Mouse (Mus musculus): ENCODE measurements around the gene Tnfaip8l3. TPM values are rescaled to one million over a fixed set of nuclear protein-coding genes. Genes with fewer than 3 reads are reported as not detected.
"Not testable (repeated sequence)": the region's sequence is repeated elsewhere in the genome, so short reads cannot be mapped to it uniquely, and the experiment has no call there.

Gene Tnfaip8l3
- under 1 TPM; 0.10 to 0.11 TPM for total RNA-seq (2021)
- long read RNA-seq, experiment 1 = 0 reads
- long read RNA-seq, experiment 2 = 0 reads

GRCm38 (mm10) chr9:54068032-54068649 lies at the start of gene Tnfaip8l3:
Gene Tnfaip8l3, minus strand, starts transcription at chr9:54068388.
- peak; percentile 28 for DNase-seq

GRCm38 (mm10) chr9:54112726-54113125 lies 44.5 kb upstream of the Tnfaip8l3 start:
- no peak for DNase-seq

- DNase-seq = no peak
Measured at GRCm38 (mm10) chr9:54098636-54099035, 30.4 kb upstream of the Tnfaip8l3 start.

- DNase-seq = no peak
Measured at GRCm38 (mm10) chr9:54097091-54097490, 28.9 kb upstream of the Tnfaip8l3 start.

GRCm38 (mm10) chr9:54084245-54084644 lies 16.1 kb upstream of the Tnfaip8l3 start:
- DNase-seq = no peak

DNA sequence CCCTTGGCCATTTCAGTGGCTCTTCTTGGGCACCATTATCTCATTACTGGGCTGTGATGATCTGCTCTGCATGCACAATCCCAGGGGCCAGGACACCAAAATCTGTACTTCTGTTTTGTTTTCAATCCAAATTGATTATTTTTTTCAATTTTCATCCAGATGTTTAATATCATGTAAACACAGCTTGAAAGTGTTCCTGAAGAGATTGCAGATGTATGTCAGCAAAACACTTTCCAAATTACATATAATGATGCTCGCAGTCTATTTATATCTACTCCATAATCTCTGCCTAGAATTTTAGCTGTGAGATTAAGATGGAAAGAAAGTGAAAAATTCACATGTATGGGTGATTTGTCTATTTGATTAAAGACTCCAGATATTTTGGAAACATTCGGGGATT lies 9.6 kb upstream of the Tnfaip8l3 start:
- DNase-seq = no peak

DNA sequence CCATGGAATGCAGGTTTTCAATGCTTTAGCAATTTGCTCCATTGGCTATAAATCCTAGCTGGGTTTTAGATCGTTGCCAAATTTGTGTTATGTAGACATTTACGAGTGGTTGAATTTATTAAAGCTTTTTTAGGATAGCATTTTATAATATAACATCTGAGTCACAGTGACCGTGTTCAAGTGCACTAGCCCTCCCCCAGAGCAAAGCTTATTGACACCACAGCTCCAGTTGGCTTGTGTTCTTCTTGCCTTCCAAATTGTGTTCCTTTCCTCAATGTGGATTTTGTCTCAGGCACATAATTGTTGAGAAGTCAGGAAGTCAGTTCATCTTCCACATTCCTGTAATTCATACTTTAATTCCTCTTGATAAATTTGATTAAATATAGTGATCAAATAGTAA lies 6.7 kb upstream of the Tnfaip8l3 start:
- DNase-seq = no peak

DNA sequence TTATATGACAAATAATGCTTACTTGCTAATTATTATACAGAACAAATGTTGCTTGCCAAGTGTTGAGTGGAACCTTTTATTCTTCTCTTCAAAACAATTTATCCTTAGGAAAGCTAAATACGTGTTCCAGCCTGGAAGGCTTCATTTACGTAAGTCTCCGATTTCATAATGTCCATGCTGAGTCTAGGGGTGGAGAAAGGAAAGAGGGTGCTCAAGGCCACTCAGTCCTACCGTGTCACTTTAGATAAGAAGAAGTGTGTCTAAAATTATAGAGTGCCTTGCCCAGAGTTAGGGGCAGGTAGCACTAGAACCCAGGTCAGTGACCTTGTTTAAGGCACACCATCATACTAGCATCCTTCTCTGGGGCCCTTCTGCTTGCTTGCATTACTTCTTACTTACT lies 5.5 kb upstream of the Tnfaip8l3 start:
- DNase-seq = no peak

DNA sequence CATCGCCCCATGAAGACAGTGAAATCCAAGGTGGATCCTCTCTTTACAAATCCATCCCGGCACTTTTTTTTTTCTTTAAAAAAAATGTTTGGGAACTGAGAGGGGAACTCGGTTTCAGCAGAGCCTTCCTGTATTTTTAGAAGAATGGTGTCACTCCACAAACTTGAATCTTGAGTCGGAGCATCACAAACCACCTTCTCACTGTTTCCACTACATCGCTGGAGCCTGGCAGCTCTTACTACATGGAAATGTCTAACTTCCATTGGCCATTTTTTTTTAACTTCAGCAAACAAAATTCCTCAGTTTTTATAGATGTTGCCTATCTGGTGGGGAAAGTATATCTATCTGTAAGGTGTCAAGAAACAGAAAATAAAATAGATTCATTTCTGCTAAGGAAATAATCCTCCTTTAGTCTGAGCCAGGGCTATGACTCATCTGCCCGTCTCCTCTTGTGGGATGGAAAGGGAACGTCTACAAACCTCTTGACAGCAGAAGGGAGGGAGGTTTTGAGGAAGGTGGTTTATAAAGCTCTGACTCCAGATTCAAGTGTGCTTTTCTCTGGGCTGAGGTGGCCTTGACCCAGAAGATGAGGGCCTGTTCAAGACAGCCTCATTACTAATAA lies 3.4 kb upstream of the Tnfaip8l3 start:
- no peak for DNase-seq

DNA sequence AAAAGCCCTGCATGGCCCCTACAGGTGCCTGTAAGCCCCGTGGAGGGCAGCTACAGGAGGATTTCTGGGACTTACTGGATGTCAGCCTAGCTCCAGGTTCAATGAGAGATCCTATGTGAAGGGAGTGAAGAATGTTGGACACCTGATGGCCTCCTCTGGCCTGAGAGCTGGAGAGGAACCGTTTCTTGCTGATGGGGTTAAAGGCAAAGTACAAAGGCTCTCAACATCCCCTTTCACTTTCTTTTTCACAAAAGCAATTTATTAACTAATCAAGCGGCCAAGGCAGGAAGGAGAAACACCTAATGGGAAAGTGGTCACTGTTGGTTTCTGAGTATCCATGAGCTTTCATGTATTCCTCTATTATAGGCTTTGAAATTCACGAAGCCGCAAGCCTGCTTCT lies 1.0 kb upstream of the Tnfaip8l3 start:
- no peak for DNase-seq

GRCm38 (mm10) chr9:54068777-54069176 lies 589 bp upstream of the Tnfaip8l3 start:
- DNase-seq = peak; percentile 67

DNA sequence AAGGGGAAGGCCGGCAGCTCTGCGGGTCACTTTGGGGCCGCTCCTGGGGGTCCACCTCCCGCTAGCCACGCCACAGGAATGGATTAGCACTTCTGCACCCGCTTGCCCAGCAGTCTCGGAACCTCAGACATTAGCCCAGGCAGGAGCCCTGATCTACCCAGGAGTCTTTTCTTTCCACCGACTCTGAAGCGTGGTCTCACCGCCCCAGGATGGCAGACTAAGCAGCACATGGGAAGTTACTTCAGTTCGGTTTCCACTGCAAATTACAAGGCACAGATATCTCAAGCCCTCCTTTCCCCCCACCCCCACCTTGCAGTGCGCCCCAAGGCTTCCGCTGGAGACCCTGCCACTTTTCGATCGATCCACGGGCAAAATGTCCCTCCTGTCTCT lies 551 bp downstream of the Tnfaip8l3 start:
- DNase-seq = no peak

DNA sequence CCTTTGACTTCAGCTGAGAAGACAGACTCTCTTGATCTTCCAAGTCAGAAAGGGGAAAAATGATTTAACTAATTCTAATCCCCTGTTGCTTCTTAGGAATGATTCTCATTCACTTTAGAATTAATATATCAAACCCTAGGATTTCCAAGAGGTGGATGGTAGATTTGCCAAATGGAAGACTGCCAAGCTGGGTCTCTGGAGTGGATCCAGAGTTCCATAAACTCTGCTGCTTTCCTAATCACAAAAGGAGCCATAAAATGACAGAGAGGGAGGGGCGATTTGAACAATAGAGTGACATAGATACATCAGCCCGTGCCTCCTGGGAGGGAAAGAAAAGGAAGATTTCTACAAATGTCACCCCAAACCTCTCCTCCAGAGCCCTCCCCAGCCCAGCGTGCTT lies 3.4 kb downstream of the Tnfaip8l3 start:
- no peak for DNase-seq

DNA sequence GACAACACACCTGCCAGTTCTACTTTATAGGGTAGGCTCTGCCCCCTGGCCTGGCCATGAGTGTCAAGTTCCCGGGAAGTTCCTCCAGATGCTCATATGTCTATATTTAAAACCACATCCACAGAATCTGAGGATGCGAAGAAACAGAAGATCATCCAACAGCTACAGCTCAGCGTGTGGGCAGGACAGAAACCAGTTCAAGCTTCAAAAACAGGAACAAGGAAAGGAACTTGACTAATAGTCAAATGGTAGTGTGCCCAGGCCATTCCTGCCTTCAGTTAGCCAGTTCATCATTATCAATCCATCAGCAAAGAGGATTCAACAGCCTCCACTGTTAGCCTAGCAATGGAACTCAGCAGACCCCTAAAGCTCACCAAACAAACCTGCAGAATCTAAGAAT lies 4.5 kb downstream of the Tnfaip8l3 start:
- no peak for DNase-seq

DNA sequence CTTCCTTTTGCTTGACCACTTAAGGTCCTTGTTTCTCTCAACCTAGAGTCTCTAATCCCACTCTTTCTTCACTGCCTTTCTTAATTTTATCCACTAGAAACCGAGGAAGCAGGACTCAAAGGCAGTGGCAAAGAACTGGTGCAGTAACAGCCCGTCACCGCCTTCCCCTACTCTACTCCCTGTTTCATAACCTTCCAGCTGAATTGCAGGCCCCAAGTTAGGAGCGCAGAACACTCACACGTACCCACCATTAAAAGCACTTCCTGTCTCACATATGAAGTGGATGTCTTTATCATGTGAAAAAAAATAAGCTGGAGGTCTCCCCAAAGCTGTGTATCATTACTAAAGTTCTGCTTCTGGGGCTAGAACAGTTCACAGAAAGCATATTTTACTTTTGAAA lies 6.5 kb downstream of the Tnfaip8l3 start:
- DNase-seq = no peak

DNA sequence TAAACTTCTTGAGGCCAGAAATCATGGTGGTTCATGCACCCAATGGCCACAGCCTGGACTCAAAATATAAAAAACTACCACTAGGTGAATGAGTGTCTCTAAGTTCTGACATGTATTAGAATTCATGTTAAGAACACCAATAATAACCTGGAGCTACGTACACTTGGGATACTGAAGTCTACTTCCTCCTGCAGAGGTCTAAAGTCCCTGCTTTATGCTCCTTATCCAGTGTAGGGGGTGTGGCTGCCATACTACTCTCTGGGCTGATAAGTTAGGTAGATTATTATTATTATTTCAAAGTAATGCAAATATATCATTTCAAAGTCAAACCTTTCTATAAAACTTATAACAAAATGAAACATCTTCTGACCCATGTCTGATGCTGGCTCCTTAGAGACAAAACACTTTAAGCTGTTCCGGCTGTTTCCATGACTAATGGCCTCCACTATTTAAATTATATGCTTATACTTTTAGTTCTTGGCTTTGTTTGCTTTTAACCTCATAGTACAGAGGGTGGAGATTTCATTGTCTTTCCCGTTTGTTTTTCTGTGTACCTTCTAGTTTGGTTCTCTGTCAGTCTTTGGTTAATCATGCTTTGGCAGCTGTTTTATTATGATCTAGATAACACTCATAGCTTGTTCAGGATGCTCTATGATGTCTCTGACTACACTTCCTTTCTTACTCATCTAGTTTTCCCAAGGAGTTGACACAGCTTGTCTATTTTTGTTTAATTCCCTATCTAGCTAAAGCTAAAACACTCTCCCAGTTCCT lies 16.7 kb downstream of the Tnfaip8l3 start:
- DNase-seq = no peak

GRCm38 (mm10) chr9:54048978-54049377 lies 19.2 kb downstream of the Tnfaip8l3 start:
- DNase-seq = no peak

- DNase-seq = no peak
Measured at GRCm38 (mm10) chr9:54043067-54043466, 25.1 kb downstream of the Tnfaip8l3 start.

DNA sequence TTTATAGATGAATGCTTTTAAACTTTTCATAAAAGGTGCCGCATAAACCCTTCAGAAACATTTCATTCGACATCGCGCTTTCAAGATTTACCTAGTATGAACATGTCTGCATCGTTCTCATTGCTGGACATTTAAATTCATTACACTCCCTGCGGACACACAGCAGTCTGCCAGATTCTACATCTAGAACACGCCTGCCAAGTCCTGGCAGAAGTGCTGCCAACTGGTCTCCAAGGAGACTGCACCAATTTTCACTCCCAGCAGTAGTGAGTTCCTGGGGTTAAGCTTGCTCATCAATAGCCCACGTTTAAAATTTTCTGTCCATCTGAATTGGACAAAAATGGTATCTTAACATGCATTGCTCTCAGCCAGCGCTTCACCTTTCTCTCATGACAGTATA lies 30.5 kb downstream of the Tnfaip8l3 start:
- DNase-seq = no peak

GRCm38 (mm10) chr9:54034691-54035090 lies 33.5 kb downstream of the Tnfaip8l3 start:
- DNase-seq = no peak

- DNase-seq = no peak
Measured at GRCm38 (mm10) chr9:54022795-54023194, 45.4 kb downstream of the Tnfaip8l3 start.

- no peak for DNase-seq
Measured at GRCm38 (mm10) chr9:53994528-53994927, 73.7 kb downstream of the Tnfaip8l3 start.

DNA sequence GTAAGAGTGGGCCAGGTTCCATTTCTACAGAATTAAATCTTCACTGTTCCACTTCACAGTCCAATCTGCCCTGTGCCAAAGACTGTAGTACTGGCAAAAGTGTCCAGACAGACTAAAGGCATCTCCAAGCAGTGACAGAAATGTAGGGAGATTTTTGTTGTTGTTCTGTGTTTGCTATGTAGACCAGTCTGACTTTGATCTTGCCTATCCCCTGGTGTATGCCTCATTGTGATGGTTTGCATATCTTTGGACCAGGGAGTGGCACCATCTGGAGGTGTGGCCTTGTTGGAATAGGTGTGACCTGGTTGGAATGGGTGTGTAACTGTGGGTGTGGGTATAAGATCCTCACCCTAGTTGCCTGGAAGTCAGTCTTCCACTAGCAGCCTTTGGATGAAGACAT lies 75.6 kb downstream of the Tnfaip8l3 start:
- not testable (repeated sequence) for DNase-seq
